Mouse (Mus musculus) midbrain, embryonic 16.5 days (tissue): ENCODE results near the gene Nubpl. TPM values are rescaled to one million over a fixed set of nuclear protein-coding genes. Genes with fewer than 3 reads are reported as not detected.

Source experiments
- ATAC-seq: fragments of 200-750 bp; cut with Nextera tagmentation; 2 replicates; pipeline ENCODE4 v1.8.0; 2017; ENCODE audit warnings: moderate TSS enrichment
- H3K27ac ChIP-seq: fragments of 300-500 bp; sonication (generic); 2 replicates; pipeline ENCODE4 v1.5.1; 2014; ENCODE audit warnings: mild to moderate bottlenecking, low read length, mixed read lengths
- H3K27me3 ChIP-seq: fragments of 300-500 bp; sonication (generic); 2 replicates; pipeline ENCODE4 v1.6.1; 2014; ENCODE audit warnings: low read depth, low read length, mixed read lengths; ENCODE audit not compliant: control insufficient read depth, insufficient read depth
- H3K36me3 ChIP-seq: fragments of 300-500 bp; sonication (generic); 2 replicates; pipeline ENCODE4 v1.6.1; 2014; ENCODE audit warnings: mild to moderate bottlenecking, low read length, moderate library complexity, mixed read lengths; ENCODE audit not compliant: control insufficient read depth, insufficient read depth
- H3K4me1 ChIP-seq: fragments of 300-500 bp; sonication (generic); 2 replicates; pipeline ENCODE4 v1.6.1; 2014; ENCODE audit warnings: mild to moderate bottlenecking, low read length, mixed read lengths; ENCODE audit not compliant: control insufficient read depth, insufficient read depth
- H3K4me2 ChIP-seq: fragments of 300-500 bp; sonication (generic); 2 replicates; pipeline ENCODE4 v1.6.1; 2014; ENCODE audit warnings: mild to moderate bottlenecking, low read length, mixed read lengths
- H3K4me3 ChIP-seq: fragments of 300-500 bp; sonication (generic); 2 replicates; pipeline ENCODE4 v1.5.1; 2014; ENCODE audit warnings: low read depth, mild to moderate bottlenecking, low read length, moderate library complexity, mixed read lengths
- H3K9ac ChIP-seq: fragments of 300-500 bp; sonication (generic); 2 replicates; pipeline ENCODE4 v1.6.1; 2014; ENCODE audit warnings: low read depth, low read length, mixed read lengths
- H3K9me3 ChIP-seq: fragments of 300-500 bp; sonication (generic); replicated peaks from 2 replicates; pipeline ENCODE4 v1.6.1; 2014; ENCODE audit warnings: mild to moderate bottlenecking, low read length, mixed read lengths; ENCODE audit not compliant: control insufficient read depth, poor library complexity, severe bottlenecking
- WGBS: fragments of 180-500 bp; shearing (Covaris S2); extraction: QIAGEN DNeasy Blood & Tissue Kit; methylation state at CpG from one replicate; pipeline ENCODE4 v1.1.7; 2014; 5-methylcytosine and 5-hydroxymethylcytosine counted together
- polyA plus RNA-seq: library from polyadenylated mRNA; unstranded; fragments of >200 nt; fragmentation: Nextera tagmentation; extraction: Ambion mirVana; gene quantifications from 2 replicates; pipeline ENCODE4 v1.2.1, GENCODE M21; 2015

Nubpl gene
- polyA plus RNA-seq, 1 experiment from 2014 or later: 7.7 TPM

DNA sequence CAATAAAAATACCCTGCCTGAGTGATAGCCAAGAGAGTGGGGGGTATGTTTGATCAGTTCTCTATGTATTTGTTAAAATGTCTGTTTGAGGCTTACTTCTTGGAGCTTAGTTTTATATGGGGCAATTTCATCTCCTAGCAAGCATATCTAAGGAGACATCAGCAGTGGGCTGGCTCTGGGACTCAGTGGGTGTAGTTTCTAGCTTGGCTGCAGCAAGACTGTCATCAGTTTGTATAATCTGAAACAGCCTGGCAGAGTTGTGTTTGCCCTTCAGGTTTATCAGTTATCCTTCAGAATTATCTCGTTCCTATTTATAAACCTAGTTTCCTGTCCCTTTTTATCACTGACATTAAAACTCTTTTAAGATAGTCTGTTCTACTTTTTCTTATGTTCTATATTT lies 175.3 kb downstream of the Nubpl start:
- Histone ChIP-seq H3K4me1 (no peaks in the 10 kb centered on the region), H3K36me3 (no peaks in the 10 kb centered on the region), H3K9ac (no peak overlapping the region), H3K27me3 (no peaks in the 10 kb centered on the region), H3K4me2 (no peak overlapping the region), H3K4me3 (no peak overlapping the region), H3K9me3 (no peaks in the 10 kb centered on the region), H3K27ac (no peak overlapping the region)
- 83% methylated on average over 1 of the region's 1 CpGs for WGBS
- no peak for ATAC-seq

DNA sequence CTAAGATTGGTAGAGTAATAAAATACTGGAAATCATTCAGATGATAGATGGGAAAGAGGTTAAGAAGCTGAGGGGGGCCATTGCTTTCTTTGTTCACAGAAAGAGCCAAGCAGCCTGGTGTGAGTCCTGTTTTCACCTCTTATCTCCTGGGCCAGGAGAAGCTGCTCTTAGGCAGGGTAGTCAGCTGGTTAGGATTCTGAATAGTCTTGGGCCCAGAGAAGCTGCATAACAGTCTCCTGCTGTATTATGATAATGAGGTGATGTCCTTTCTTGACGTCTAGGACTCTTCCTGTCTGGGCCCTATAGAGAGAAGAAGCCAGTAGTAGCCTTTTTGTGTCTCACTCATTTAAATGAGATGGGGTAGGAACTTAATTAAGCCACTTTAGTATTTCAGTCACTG lies 178.8 kb downstream of the Nubpl start:
- no peaks in the 10 kb centered on the region for H3K4me1 ChIP-seq
- no peak overlapping the region for H3K9ac ChIP-seq
- no peak overlapping the region for H3K4me3 ChIP-seq
- no peak for ATAC-seq
- no peaks in the 10 kb centered on the region for H3K9me3 ChIP-seq
- H3K27ac ChIP-seq: no peak overlapping the region
- H3K36me3 ChIP-seq: no peaks in the 10 kb centered on the region
- no peak overlapping the region for H3K4me2 ChIP-seq
- whole genome bisulfite sequencing: 14% methylated on average over 1 of the region's 1 CpGs
- no peaks in the 10 kb centered on the region for H3K27me3 ChIP-seq

DNA sequence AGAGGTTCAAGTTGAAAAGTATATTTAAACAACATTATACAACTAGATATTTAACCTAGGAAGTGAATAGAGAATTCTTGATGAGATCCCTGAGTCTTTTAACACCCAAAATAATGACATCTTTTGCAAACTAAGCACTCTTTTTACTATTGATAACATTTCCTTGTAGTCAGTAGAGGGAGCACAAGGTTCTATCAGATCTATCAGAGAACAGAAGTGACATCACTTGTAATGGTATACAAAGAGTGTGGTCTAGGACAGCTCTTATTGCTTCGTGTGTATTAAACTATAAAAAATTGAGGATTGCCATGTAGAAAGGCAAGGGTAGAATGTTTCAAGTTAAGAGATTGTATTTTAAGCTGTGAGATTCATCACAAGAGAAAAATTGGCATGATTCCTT lies 183.7 kb downstream of the Nubpl start:
- 63% methylated on average over 1 of the region's 1 CpGs for WGBS
- no peaks in the 10 kb centered on the region for H3K4me1 ChIP-seq
- no peak overlapping the region for H3K4me2 ChIP-seq
- no peak overlapping the region for H3K9ac ChIP-seq
- no peak overlapping the region for H3K4me3 ChIP-seq
- ATAC-seq: no peak
- no peaks in the 10 kb centered on the region for H3K27me3 ChIP-seq
- H3K9me3 ChIP-seq: no peaks in the 10 kb centered on the region
- no peaks in the 10 kb centered on the region for H3K36me3 ChIP-seq
- no peak overlapping the region for H3K27ac ChIP-seq

DNA sequence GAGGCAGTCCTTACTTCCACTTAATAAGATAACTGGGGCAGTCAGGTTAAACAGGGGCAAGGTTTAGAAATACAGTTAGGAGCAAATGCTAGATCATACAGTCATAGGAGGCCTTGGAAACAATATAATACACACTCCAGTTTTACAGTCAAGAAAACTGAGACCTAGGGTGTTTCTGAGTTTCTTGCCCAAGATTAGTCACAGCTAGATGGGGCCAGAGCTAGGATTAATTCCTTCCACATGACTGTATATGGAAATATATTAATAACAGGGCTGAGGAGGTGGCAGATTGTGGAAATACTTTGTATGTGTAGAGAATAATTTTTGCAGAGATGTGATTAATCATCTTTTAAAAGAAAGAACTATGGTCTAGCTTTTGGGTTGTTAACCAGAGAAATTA lies 186.9 kb downstream of the Nubpl start:
- Histone ChIP-seq H3K36me3 (no peaks in the 10 kb centered on the region), H3K27me3 (no peaks in the 10 kb centered on the region), H3K4me3 (no peak overlapping the region), H3K27ac (no peak overlapping the region), H3K4me1 (peaks cover 11% of the 10 kb centered on the region), H3K4me2 (no peak overlapping the region), H3K9me3 (no peaks in the 10 kb centered on the region), H3K9ac (no peak overlapping the region)
- ATAC-seq: no peak

DNA sequence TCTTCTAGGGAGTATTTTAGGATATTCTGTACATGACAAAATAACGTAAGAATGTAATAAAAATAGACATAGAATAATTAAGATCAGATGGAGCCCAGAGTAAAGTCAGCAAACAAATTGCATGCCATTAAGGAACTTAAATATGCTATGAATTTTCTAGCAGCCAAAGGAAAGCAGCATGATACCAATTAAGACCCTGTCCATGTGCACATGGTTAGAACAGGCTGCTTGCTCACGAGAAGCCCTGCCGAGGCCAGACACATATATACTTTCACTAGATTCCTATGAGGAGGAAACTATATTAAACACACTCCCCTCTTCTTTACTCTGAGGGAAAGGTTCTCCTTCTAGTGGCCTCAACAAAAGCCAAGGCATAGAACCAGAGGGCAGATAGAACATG lies 189.3 kb downstream of the Nubpl start:
- H3K9ac ChIP-seq: no peak overlapping the region
- ATAC-seq: no peak
- H3K4me1 ChIP-seq: peaks cover 15% of the 10 kb centered on the region
- H3K36me3 ChIP-seq: no peaks in the 10 kb centered on the region
- H3K27ac ChIP-seq: no peak overlapping the region
- WGBS: 88% methylated on average over 3 of the region's 3 CpGs
- H3K9me3 ChIP-seq: no peaks in the 10 kb centered on the region
- no peaks in the 10 kb centered on the region for H3K27me3 ChIP-seq
- H3K4me3 ChIP-seq: no peak overlapping the region
- no peak overlapping the region for H3K4me2 ChIP-seq

DNA sequence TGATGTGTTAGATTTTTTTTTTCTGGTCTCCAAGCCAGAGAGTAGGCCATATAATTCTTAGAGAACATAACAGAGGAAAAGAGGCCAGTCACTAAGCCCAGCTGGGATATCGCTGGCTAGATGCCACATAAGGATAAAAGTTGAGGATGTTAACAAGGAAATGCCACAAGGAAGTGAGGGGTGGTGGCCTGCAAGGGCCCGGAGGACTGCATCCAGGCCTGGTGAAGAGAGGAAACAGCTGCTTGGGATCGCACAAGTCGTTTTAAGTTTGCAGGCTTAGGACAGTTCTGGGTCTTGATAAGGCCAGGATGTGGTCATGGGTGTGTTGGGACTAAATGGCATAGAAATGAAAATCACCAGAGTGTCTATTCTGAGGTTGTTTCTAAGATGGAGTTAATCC lies 191.0 kb downstream of the Nubpl start:
- no peak; the same call in 1 of the 2 replicates for ATAC-seq

DNA sequence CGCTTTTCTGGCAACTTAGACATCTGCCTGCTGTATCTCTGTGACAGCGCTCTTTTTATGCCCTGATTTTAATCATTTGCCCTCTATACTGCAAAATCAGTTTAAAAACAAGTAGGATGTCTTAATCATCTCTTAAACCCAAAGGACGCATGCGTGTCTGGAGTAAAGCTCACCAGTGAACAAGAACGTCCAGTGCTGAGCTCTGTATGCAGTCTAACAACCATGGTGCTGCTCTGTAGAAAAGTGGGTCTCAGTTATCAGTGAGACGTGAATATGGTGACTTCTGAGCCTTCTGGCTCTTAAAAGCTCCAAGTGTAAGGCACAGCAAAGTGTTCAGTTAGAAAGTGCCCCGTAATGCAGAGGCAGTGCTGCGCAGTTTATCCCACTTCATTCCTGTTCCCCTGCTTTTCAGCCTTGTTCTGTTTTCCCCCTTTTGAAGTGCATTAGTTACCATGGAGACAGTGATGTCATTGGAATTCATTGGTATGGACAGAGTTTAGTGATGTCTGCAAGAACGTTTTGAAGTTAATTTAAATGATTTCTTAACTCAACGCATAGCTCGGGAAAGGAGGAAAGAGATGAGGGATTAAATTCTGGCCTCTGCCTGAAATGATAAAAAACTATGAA lies 191.5 kb downstream of the Nubpl start:
- 23% methylated on average over 11 of the region's 11 CpGs for WGBS
- no peaks in the 10 kb centered on the region for H3K27me3 ChIP-seq
- peak overlapping the region; percentile 69 for H3K27ac ChIP-seq
- H3K4me3 ChIP-seq: no peak overlapping the region
- no peaks in the 10 kb centered on the region for H3K36me3 ChIP-seq
- peak; percentile 92 for ATAC-seq
- H3K4me1 ChIP-seq: peaks cover 17% of the 10 kb centered on the region
- peak overlapping the region; percentile 18 for H3K4me2 ChIP-seq
- no peaks in the 10 kb centered on the region for H3K9me3 ChIP-seq
- no peak overlapping the region for H3K9ac ChIP-seq

More for the DNA sequence above, 191.0 kb downstream of the Nubpl start:
- H3K4me2 ChIP-seq: peak overlapping the region; percentile 18
- no peak overlapping the region for H3K9ac ChIP-seq
- no peaks in the 10 kb centered on the region for H3K9me3 ChIP-seq
- WGBS: 48% methylated on average over 4 of the region's 4 CpGs
- no peaks in the 10 kb centered on the region for H3K27me3 ChIP-seq
- H3K36me3 ChIP-seq: no peaks in the 10 kb centered on the region
- H3K4me3 ChIP-seq: no peak overlapping the region
- peaks cover 15% of the 10 kb centered on the region for H3K4me1 ChIP-seq
- peak overlapping the region; percentile 19 for H3K27ac ChIP-seq

DNA sequence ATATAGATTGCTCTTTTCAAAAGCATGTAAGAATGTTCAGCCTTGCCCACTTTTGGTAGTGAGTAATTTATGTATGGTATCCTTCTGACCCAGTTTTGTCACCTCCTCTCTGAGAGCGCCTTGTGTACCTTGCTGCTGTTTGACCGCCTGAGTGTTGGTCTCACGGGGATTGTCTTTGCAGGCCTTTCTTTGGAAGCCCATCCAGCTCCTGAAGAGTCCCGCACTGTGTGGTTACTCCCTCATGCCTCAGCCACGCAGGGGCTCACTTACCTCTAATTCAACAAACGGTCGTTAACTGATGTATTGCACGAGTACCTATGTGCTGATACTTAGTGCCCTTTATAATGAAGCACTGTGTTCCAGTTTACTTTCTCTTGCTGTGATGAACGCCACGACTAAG lies 192.1 kb downstream of the Nubpl start:
- H3K27me3 ChIP-seq: no peaks in the 10 kb centered on the region
- peak overlapping the region; percentile 3; the same call in 1 of the 2 replicates for H3K4me2 ChIP-seq
- no peak overlapping the region for H3K4me3 ChIP-seq
- no peaks in the 10 kb centered on the region for H3K36me3 ChIP-seq
- H3K4me1 ChIP-seq: peaks cover 17% of the 10 kb centered on the region
- ATAC-seq: peak; percentile 47
- peak overlapping the region; percentile 69 for H3K27ac ChIP-seq
- peak overlapping the region; percentile 21; the same call in 1 of the 2 replicates for H3K9ac ChIP-seq
- WGBS: 39% methylated on average over 10 of the region's 10 CpGs
- no peaks in the 10 kb centered on the region for H3K9me3 ChIP-seq

DNA sequence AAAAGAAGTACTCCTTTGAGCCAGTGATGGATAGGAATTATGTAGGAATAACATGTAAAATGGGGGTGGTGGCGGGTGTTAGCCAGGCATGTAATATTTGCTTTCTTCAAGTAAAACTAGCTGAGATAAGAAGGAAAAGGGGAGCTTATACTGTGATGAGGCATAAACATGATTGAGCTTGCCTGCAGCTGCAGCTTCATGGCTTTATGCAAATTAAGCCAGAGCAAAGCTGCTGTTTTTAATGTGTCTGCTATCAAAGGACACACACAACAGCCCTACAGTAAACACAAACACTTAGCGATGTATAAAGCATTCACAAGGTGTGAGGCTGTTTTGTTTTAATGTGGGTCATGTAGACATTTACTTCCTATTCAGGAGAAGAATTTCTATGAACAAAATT lies 196.4 kb downstream of the Nubpl start:
- no peak overlapping the region for H3K4me3 ChIP-seq
- H3K4me1 ChIP-seq: peaks cover 11% of the 10 kb centered on the region
- WGBS: 60% methylated on average over 2 of the region's 2 CpGs
- H3K27ac ChIP-seq: 0 out of 2 replicates have a peak overlapping the region, but pooled peaks have one; percentile 15
- no peaks in the 10 kb centered on the region for H3K9me3 ChIP-seq
- H3K36me3 ChIP-seq: no peaks in the 10 kb centered on the region
- ATAC-seq: peak; percentile 44; the same call in 1 of the 2 replicates
- H3K4me2 ChIP-seq: no peak overlapping the region
- H3K9ac ChIP-seq: no peak overlapping the region
- no peaks in the 10 kb centered on the region for H3K27me3 ChIP-seq
